Mouse (Mus musculus) ES-Bruce4 (cell line): Measurements from ENCODE around the gene Akap2.

Experiments used
- CTCF ChIP-seq: IDR thresholded peaks from one replicate; pipeline ENCODE4 v1.8.1; 2011; ENCODE audit warnings: low read depth, low read length
- EP300 ChIP-seq: IDR thresholded peaks from 2 replicates; pipeline ENCODE4 v1.6.1; 2011; ENCODE audit warnings: low read depth, low read length; ENCODE audit not compliant: insufficient read depth

- TF ChIP-seq CTCF (no peak), EP300 (peak; percentile 95)
Observed at GRCm38 (mm10) chr4:57765806-57766205, 48.3 kb downstream of the Akap2 start.
